Mouse (Mus musculus) brain, adult 2 months (tissue): ENCODE measurements at regions not wholly inside any gene's neighbourhood (a gene's known extent, or its start where the extent isn't known, plus 50 kb on each side); places are given as distances from the start of the nearest gene placed in this dataset.

Source experiments
- DNase-seq: peaks from one replicate; pipeline ENCODE4 v3.0.0; 2011; ENCODE audit warnings: low read depth, low spot score

GRCm38 (mm10) chr12:5552607-5553006 is 177.1 kb upstream of the Klhl29 start:
- DNase-seq = no peak

GRCm38 (mm10) chr12:5551901-5552300 is 176.4 kb upstream of the Klhl29 start:
- DNase-seq = no peak

- no peak for DNase-seq
Measured at GRCm38 (mm10) chr12:5549796-5550195, 174.3 kb upstream of the Klhl29 start.

DNA sequence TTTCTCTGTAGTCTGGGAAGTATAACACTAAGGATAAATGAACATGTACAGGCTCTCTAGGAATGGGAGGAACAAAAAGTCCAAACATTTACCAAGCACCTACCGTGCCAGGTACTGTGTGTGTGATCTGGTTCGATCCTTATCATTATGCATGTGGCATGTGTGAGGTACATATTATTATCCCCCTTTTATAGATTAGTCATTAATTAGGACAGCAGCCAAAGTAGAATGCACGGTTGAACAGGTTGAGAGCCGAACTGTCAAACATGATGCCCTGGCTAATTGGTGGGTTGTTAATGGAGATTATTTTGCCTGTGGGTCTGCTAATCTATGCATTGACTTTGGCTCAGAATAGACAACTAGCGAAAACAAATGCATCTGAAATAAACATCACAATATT is 172.2 kb upstream of the Klhl29 start:
- DNase-seq = no peak

GRCm38 (mm10) chr12:5542701-5543100 is 167.2 kb upstream of the Klhl29 start:
- DNase-seq = no peak

GRCm38 (mm10) chr12:5496299-5496698 is 120.8 kb upstream of the Klhl29 start:
- no peak for DNase-seq

DNA sequence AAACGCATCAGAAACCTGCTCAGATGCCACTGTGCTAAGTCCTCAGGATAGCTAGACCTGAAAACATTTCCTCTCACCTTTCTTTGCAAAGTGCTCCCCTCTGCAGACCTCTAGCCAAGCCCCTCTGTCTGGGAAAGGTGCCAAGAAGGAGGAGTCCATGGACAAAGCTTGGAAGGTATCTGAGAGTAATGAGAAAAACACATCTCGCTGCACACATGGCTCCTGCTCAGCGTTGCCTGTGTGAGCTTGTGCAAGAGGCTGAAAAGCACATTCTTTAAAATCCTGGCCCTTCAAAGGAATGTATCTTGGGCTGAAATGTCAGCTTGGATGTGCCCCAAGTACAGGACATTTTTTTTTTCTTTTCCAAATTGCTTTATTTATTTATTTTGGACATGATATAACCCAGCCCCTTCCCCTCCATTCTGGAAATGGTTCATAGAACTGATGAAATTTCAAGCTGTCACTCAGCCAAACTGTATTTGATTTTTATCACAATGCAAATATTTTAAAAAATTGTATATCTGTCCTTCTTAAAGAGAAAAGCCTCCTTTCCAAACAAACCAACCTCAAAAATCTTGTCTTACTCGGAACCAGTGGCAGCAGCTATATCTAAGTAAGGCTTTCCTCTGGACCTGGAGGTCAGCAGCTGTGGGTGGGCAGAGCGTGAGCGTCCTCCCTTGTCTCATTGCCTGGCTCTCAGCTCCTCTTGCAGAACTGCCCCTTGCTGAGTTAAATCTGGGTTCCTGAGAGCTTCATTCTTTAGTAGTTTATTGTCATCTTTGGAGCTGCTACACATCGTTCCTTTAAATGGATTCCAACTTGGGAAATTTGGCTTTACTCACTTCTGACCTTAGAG is 119.4 kb upstream of the Klhl29 start:
- DNase-seq = peak; percentile 2

DNA sequence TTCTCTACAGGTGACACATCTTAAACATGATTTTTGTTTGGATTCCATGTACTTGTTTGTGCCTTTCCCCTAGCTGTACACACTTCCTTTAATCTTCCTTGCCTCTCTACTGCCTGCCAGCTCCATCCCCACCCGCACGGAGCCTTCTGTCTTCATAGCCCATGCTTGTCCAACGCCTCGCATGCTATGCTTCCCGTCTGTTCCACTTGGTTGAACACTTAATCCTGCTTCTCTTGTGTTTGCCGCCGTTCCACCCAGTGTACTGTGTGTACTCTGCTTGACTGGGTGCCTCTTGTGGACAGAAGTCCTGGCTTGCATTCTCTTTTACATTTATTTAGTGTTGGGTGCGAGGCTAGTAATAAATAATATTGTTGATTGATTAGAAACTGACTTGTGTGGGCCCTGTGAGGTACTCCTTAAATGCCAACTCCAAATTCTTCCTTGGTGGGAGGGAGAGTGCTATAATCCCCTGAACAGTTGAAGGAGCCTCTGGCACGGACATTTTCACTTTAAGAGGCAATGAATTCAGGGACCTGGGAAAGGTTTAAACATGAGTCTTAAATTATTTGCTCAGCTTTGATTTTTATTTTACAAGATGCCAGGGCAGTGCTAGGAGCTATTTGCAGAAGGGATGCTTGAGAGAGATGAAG is 88.9 kb upstream of the Klhl29 start:
- peak; percentile 40 for DNase-seq

GRCm38 (mm10) chr12:5453157-5453556 is 77.7 kb upstream of the Klhl29 start:
- DNase-seq = peak; percentile 2

DNA sequence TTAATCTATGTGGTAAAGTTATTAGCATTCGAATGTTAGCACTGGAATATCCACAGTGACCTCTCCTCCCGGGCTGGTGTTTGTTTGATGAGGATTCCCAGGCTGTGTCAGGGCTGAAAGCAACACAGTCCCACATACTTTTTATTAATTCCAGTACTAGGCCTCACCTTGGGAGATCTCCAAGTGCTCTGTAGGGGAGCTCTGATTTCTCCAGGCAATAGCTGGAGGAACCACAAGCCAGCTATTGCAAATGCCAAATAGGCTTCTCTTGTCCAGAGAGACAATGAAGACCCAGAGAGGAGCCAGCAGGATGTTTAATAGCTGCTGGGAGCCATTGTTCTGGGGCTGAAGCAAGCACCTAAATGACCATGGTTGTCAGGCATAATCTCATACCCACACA is 68.2 kb upstream of the Klhl29 start:
- peak; percentile 39 for DNase-seq

GRCm38 (mm10) chr12:5443091-5443531 is 67.6 kb upstream of the Klhl29 start:
- DNase-seq = no peak

- no peak for DNase-seq
Measured at GRCm38 (mm10) chr12:5442679-5443078, 67.2 kb upstream of the Klhl29 start.

DNA sequence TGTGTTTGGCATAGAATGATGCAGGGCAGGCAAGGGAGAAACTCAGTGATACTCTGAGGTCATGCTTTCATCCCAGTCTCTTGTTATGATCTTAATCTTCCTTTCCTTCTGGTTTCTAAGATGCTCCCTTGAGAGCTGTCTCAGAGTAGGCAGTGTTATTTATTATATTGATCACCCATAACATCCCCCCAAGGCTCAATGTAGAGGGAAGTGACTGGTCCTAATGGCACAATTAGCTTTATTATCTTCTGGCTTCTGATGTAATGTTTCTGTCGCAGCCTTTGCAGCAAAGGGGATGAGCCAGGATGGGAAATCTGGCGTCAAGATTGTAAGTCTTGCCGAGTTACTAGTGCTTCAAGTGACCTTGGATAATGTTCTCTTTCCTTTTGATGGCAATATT is 65.0 kb upstream of the Klhl29 start:
- no peak for DNase-seq

- DNase-seq = no peak
Measured at GRCm38 (mm10) chr12:5435876-5436275, 60.4 kb upstream of the Klhl29 start.

- no peak for DNase-seq
Measured at GRCm38 (mm10) chr12:5434060-5434459, 58.6 kb upstream of the Klhl29 start.

DNA sequence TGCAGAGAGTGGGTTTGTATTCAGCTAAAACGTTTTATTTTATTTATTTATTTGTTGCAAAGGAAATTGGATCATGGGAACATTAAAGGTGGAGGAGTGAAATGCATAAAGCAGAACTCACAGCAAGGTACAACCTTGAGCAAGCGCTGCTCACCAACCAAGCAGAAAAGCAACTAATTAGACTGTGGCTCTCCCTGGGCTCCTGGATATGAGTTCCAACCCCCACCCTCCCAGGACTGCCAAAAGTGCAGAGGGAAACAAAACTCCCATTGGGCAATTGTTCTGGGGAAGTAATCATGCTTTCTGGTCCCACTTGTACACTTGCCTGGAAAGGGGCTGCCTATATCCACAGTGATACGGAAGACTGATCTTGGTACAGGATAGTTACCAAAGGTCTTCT is 57.2 kb upstream of the Klhl29 start:
- no peak for DNase-seq

DNA sequence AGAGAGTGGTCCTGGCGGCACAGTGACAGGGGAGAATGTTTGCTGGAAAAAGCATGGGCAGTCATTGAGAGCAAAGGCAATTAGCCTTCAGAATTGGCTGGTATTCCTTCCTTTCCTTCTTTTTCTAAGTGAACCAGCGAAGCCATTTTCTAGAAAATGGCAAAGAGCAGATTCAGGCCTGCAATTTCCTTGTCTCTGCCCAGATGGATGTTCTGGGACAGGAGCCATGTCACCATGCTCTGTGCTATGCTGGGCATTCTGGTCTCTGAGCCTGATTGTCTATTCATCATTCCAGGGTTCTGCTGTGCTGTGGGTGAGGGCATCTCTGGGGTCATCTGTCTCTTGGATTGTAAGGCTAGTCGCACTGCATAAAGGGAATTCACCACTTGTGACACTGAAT is 53.3 kb upstream of the Klhl29 start:
- peak; percentile 86 for DNase-seq
